ENCODE assay signal across 8 mouse cellular contexts in genomic region chr4:48540576-48541111, GRCm38 (mm10). TPM values are rescaled to one million over a fixed set of nuclear protein-coding genes. Genes with fewer than 3 reads are reported as not detected.
A peak's percentile ranks its signal among the peaks of the same experiment; 100 is the strongest.
DNase-seq lines count a peak whose midpoint lies in the region; ATAC-seq and TF ChIP-seq lines count a peak whose summit lies in the region.

No protein-coding gene starts in this region.

- H3K9ac ChIP-seq in forebrain, embryonic 12.5 days, result peak overlapping the region; percentile 98
- peak overlapping the region; percentile 99 for H3K9ac ChIP-seq in hindbrain, embryonic 11.5 days (ENCODE audit: low read depth, low read length)
- peak overlapping the region; percentile 69 for H3K9ac ChIP-seq in liver, embryonic 13.5 days
- peak overlapping the region; percentile 86 for H3K9ac ChIP-seq in neural tube, embryonic 15.5 days (replicated peaks)

- peak overlapping the region; percentile 94 for H3K27ac ChIP-seq in forebrain, embryonic 12.5 days
- H3K27ac ChIP-seq in hindbrain, embryonic 11.5 days (ENCODE audit: low read depth, low read length), result peak overlapping the region; percentile 95
- no peak overlapping the region for H3K27ac ChIP-seq in liver, embryonic 13.5 days
- H3K27ac ChIP-seq in neural tube, embryonic 15.5 days (replicated peaks), result peak overlapping the region; percentile 89

- peak; percentile 53 for DNase-seq in lung, adult 2 months
- DNase-seq in lung, adult 18-20 months, result no peak
- DNase-seq in brain, adult 2 months (ENCODE audit: low read depth, low spot score), result peak; percentile 62
- peak; percentile 73 for DNase-seq in hindbrain, embryonic 11.5 days (ENCODE audit: low spot score)
- DNase-seq in liver, embryonic 13.5 days, result no peak
- no peak for DNase-seq in spleen, postnatal 10 days (ENCODE audit: low spot score in 2 of 2)

- peak overlapping the region; percentile 76 for H3K4me3 ChIP-seq in lung, adult 2 months (replicated peaks; ENCODE audit: extremely low read depth, low read depth, low read length)
- peak overlapping the region; percentile 88 for H3K4me3 ChIP-seq in forebrain, embryonic 12.5 days (replicated peaks)
- peak overlapping the region; percentile 85 for H3K4me3 ChIP-seq in hindbrain, embryonic 11.5 days (ENCODE audit: low read depth, low read length)
- peak overlapping the region; percentile 62 for H3K4me3 ChIP-seq in liver, embryonic 13.5 days (replicated peaks)
- peak overlapping the region; percentile 72 for H3K4me3 ChIP-seq in neural tube, embryonic 15.5 days (replicated peaks)

- ATAC-seq in forebrain, embryonic 12.5 days (ENCODE audit: low FRiP score), result peak; percentile 67
- ATAC-seq in hindbrain, embryonic 11.5 days (ENCODE audit: low FRiP score), result peak; percentile 67
- peak; percentile 53 for ATAC-seq in liver, embryonic 13.5 days (ENCODE audit: low read depth)
- ATAC-seq in neural tube, embryonic 15.5 days (ENCODE audit: low FRiP score), result peak; percentile 64

- peak overlapping the region; percentile 77 for H3K4me2 ChIP-seq in forebrain, embryonic 12.5 days
- H3K4me2 ChIP-seq in hindbrain, embryonic 11.5 days (replicated peaks; ENCODE audit: low read depth, low read length), result peak overlapping the region; percentile 70
- peak overlapping the region; percentile 73 for H3K4me2 ChIP-seq in liver, embryonic 13.5 days
- peak overlapping the region; percentile 92 for H3K4me2 ChIP-seq in neural tube, embryonic 15.5 days

- no peaks in the 10 kb centered on the region for H3K27me3 ChIP-seq in forebrain, embryonic 12.5 days
- no peaks in the 10 kb centered on the region for H3K27me3 ChIP-seq in hindbrain, embryonic 11.5 days (ENCODE audit: control insufficient read depth, insufficient read depth, low read length)
- peaks cover 46% of the 10 kb centered on the region for H3K27me3 ChIP-seq in liver, embryonic 13.5 days
- H3K27me3 ChIP-seq in neural tube, embryonic 15.5 days (replicated peaks), result no peaks in the 10 kb centered on the region

- no peaks in the 10 kb centered on the region for H3K36me3 ChIP-seq in forebrain, embryonic 12.5 days (replicated peaks)
- H3K36me3 ChIP-seq in hindbrain, embryonic 11.5 days (ENCODE audit: control insufficient read depth, insufficient read depth, low read length), result no peaks in the 10 kb centered on the region
- H3K36me3 ChIP-seq in liver, embryonic 13.5 days, result no peaks in the 10 kb centered on the region
- H3K36me3 ChIP-seq in neural tube, embryonic 15.5 days, result no peaks in the 10 kb centered on the region

- TF ChIP-seq POLR2A in lung, adult 2 months (IDR thresholded peaks at IDR 0.05; ENCODE audit: borderline replicate concordance, extremely low read depth, low read depth, low read length), result no peak

- no peak for TF ChIP-seq CTCF in lung, adult 2 months (IDR thresholded peaks at IDR 0.05; ENCODE audit: insufficient read depth, low read length)

- no peaks in the 10 kb centered on the region for H3K9me3 ChIP-seq in forebrain, embryonic 12.5 days
- H3K9me3 ChIP-seq in hindbrain, embryonic 11.5 days (ENCODE audit: control insufficient read depth, low read length), result no peaks in the 10 kb centered on the region
- no peaks in the 10 kb centered on the region for H3K9me3 ChIP-seq in liver, embryonic 13.5 days (replicated peaks)
- no peaks in the 10 kb centered on the region for H3K9me3 ChIP-seq in neural tube, embryonic 15.5 days (replicated peaks)

- peaks cover 7% of the 10 kb centered on the region for H3K4me1 ChIP-seq in lung, adult 2 months (ENCODE audit: control insufficient read depth, insufficient read depth, low read length)
- peaks cover 60% of the 10 kb centered on the region for H3K4me1 ChIP-seq in forebrain, embryonic 12.5 days
- H3K4me1 ChIP-seq in hindbrain, embryonic 11.5 days (replicated peaks; ENCODE audit: control insufficient read depth, insufficient read depth, low read length), result peaks cover 10% of the 10 kb centered on the region
- H3K4me1 ChIP-seq in liver, embryonic 13.5 days (replicated peaks), result peaks cover 20% of the 10 kb centered on the region
- H3K4me1 ChIP-seq in neural tube, embryonic 15.5 days, result peaks cover 42% of the 10 kb centered on the region

- WGBS in lung, adult 2 months, result 1% methylated on average over 47 of the region's 50 CpGs
- WGBS in forebrain, embryonic 12.5 days, result under 1% methylated on average over 28 of the region's 50 CpGs
- WGBS in hindbrain, embryonic 11.5 days, result 0% methylated on average over 19 of the region's 50 CpGs
- under 1% methylated on average over 48 of the region's 50 CpGs for WGBS in liver, embryonic 13.5 days (ENCODE audit: insufficient replicate concordance)
- 1% methylated on average over 18 of the region's 50 CpGs for WGBS in neural tube, embryonic 15.5 days

RNA-seq across cellular contexts. Expression of gene Msantd3, which starts 0.9 kb away (rescaled TPM):
- polyA plus RNA-seq in lung, adult 2 months (2012; rRNA removed), result 3.6 and 6.9 TPM in 2 replicates
- polyA plus RNA-seq in forebrain, embryonic 12.5 days (2016; fragmentation: Nextera tagmentation; extraction: Ambion mirVana), result 58.2 and 62.0 TPM in 2 replicates
- polyA plus RNA-seq in hindbrain, embryonic 11.5 days (2014; fragmentation: Nextera tagmentation; extraction: Ambion mirVana), result 61.9 and 75.6 TPM in 2 replicates
- 3.3 and 3.4 TPM in 2 replicates for polyA plus RNA-seq in liver, embryonic 13.5 days (2015; fragmentation: Nextera tagmentation; extraction: Ambion mirVana)
- polyA plus RNA-seq in neural tube, embryonic 15.5 days (2015; fragmentation: Nextera tagmentation; extraction: Ambion mirVana), result 20.7 and 26.8 TPM in 2 replicates

RNA-seq across cellular contexts. Expression of gene Tmeff1, which starts 44.3 kb away (rescaled TPM):
- polyA plus RNA-seq in lung, adult 2 months (2012; rRNA removed), result 12.6 and 20.8 TPM in 2 replicates
- polyA plus RNA-seq in forebrain, embryonic 12.5 days (2016; fragmentation: Nextera tagmentation; extraction: Ambion mirVana), result 165 and 166 TPM in 2 replicates
- 242 and 302 TPM in 2 replicates for polyA plus RNA-seq in hindbrain, embryonic 11.5 days (2014; fragmentation: Nextera tagmentation; extraction: Ambion mirVana)
- polyA plus RNA-seq in liver, embryonic 13.5 days (2015; fragmentation: Nextera tagmentation; extraction: Ambion mirVana), result 2.5 and 2.6 TPM in 2 replicates
- 211 and 276 TPM in 2 replicates for polyA plus RNA-seq in neural tube, embryonic 15.5 days (2015; fragmentation: Nextera tagmentation; extraction: Ambion mirVana)

Comparison
In these comparisons a context has a peak if more than half of its experiments do, and no peak if none do; other contexts are left out.
1. DNase-seq: peak in lung, adult 2 months (single experiment), brain, adult 2 months (single experiment) and hindbrain, embryonic 11.5 days (single experiment); none in lung, adult 18-20 months (0 of 2), liver, embryonic 13.5 days (single experiment) and spleen, postnatal 10 days (0 of 2).
2. Peak in every context shown above with its lines, with median percentiles within 50 percentile points of each other: H3K4me3 ChIP-seq, ATAC-seq, H3K4me2 ChIP-seq and H3K9ac ChIP-seq.